Mouse (Mus musculus): ENCODE results near the gene Atg10.
A peak's percentile ranks its signal among the peaks of the same experiment; 100 is the strongest.

The Atg10 gene

GRCm38 (mm10) chr13:91011851-91012250 lies 211.9 kb downstream of the Atg10 start:
- no peak for DNase-seq (ENCODE audit: low read depth)

GRCm38 (mm10) chr13:90995034-90995629 lies 228.6 kb downstream of the Atg10 start:
- no peak for DNase-seq (ENCODE audit: low read depth)

- DNase-seq (ENCODE audit: low read depth): no peak
These were observed 230.2 kb downstream of the Atg10 start for GRCm38 (mm10) chr13:90993602-90994001.

GRCm38 (mm10) chr13:90992948-90993347 lies 230.8 kb downstream of the Atg10 start:
- DNase-seq (ENCODE audit: low read depth): no peak

- DNase-seq (ENCODE audit: low read depth): no peak
These were observed 235.5 kb downstream of the Atg10 start for GRCm38 (mm10) chr13:90988226-90988625.

GRCm38 (mm10) chr13:90985417-90985816 lies 238.4 kb downstream of the Atg10 start:
- DNase-seq (ENCODE audit: low read depth): no peak

- no peak for DNase-seq (ENCODE audit: low read depth)
These were observed 239.7 kb downstream of the Atg10 start for GRCm38 (mm10) chr13:90984073-90984472.

GRCm38 (mm10) chr13:90981798-90982197 lies 242.0 kb downstream of the Atg10 start:
- no peak for DNase-seq (ENCODE audit: low read depth)

- no peak for DNase-seq (ENCODE audit: low read depth)
These were observed 242.7 kb downstream of the Atg10 start for GRCm38 (mm10) chr13:90980878-90981674.

- no peak for DNase-seq (ENCODE audit: low read depth)
These were observed 246.7 kb downstream of the Atg10 start for GRCm38 (mm10) chr13:90977057-90977456.

- no peak for DNase-seq (ENCODE audit: low read depth)
These were observed 250.4 kb downstream of the Atg10 start for GRCm38 (mm10) chr13:90973409-90973808.

- DNase-seq (ENCODE audit: low read depth): peak; percentile 23
These were observed 253.3 kb downstream of the Atg10 start for GRCm38 (mm10) chr13:90970259-90971017.

- DNase-seq (ENCODE audit: low read depth): no peak
These were observed 254.8 kb downstream of the Atg10 start for GRCm38 (mm10) chr13:90968940-90969339.

GRCm38 (mm10) chr13:90967422-90967821 lies 256.3 kb downstream of the Atg10 start:
- DNase-seq (ENCODE audit: low read depth): peak; percentile 37

- no peak for DNase-seq (ENCODE audit: low read depth)
These were observed 257.8 kb downstream of the Atg10 start for GRCm38 (mm10) chr13:90965996-90966395.

- DNase-seq (ENCODE audit: low read depth): no peak
These were observed 259.3 kb downstream of the Atg10 start for GRCm38 (mm10) chr13:90964511-90964910.

GRCm38 (mm10) chr13:90962836-90963760 lies 260.7 kb downstream of the Atg10 start:
- no peak for DNase-seq (ENCODE audit: low read depth)

GRCm38 (mm10) chr13:90960591-90960990 lies 263.2 kb downstream of the Atg10 start:
- DNase-seq (ENCODE audit: low read depth): no peak

- DNase-seq (ENCODE audit: low read depth): no peak
These were observed 264.9 kb downstream of the Atg10 start for GRCm38 (mm10) chr13:90958894-90959293.

- DNase-seq (ENCODE audit: low read depth): no peak
These were observed 284.2 kb downstream of the Atg10 start for GRCm38 (mm10) chr13:90939600-90939999.

GRCm38 (mm10) chr13:90939192-90939591 lies 284.6 kb downstream of the Atg10 start:
- peak; percentile 80 for DNase-seq (ENCODE audit: low read depth)

GRCm38 (mm10) chr13:90935852-90936251 lies 287.9 kb downstream of the Atg10 start:
- DNase-seq (ENCODE audit: low read depth): no peak
